Mouse (Mus musculus): ENCODE results near the gene Lin28a.

- TF ChIP-seq GATA1 (IDR thresholded peaks at IDR 0.05; ENCODE audit: borderline replicate concordance, low read length), result no peak
- TF ChIP-seq FLI1 (IDR thresholded peaks at IDR 0.05; ENCODE audit: low read length), result no peak
Observed at GRCm38 (mm10) chr4:133962566-133962965, 56.1 kb downstream of the Lin28a start.

Data from megakaryocyte, embryonic 14.5 days (primary cell).